Mouse (Mus musculus) midbrain, embryonic 14.5 days (tissue): ENCODE data around the gene Olfr576. TPM values are rescaled to one million over a fixed set of nuclear protein-coding genes. Genes with fewer than 3 reads are reported as not detected.

Experiments
- ATAC-seq: fragments of 200-750 bp; cut with Nextera tagmentation; 2 replicates; pipeline ENCODE4 v1.8.0; 2017; ENCODE audit warnings: moderate number of reproducible peaks, moderate library complexity; ENCODE audit not compliant: low FRiP score, low TSS enrichment
- DNase-seq: peaks from one replicate; pipeline ENCODE4 v3.0.0-alpha.2; 2015
- H3K27ac ChIP-seq: fragments of 300-500 bp; sonication (generic); replicated peaks from 2 replicates; pipeline ENCODE4 v1.5.1; 2014; ENCODE audit warnings: mild to moderate bottlenecking, low read depth, low read length, moderate library complexity
- H3K27me3 ChIP-seq: fragments of 300-500 bp; sonication (generic); 2 replicates; pipeline ENCODE4 v1.6.1; 2014; ENCODE audit warnings: low read length, control low read depth, mixed read lengths; ENCODE audit not compliant: control insufficient read depth, insufficient read depth
- H3K36me3 ChIP-seq: fragments of 300-500 bp; sonication (generic); 2 replicates; pipeline ENCODE4 v1.6.1; 2014; ENCODE audit warnings: low read length, control low read depth; ENCODE audit not compliant: control insufficient read depth, insufficient read depth
- H3K4me1 ChIP-seq: fragments of 300-500 bp; sonication (generic); 2 replicates; pipeline ENCODE4 v1.6.1; 2014; ENCODE audit warnings: mild to moderate bottlenecking, antibody characterized with exemption, low read length, control low read depth; ENCODE audit not compliant: control insufficient read depth, insufficient read depth
- H3K4me2 ChIP-seq: fragments of 300-500 bp; sonication (generic); 2 replicates; pipeline ENCODE4 v1.6.1; 2014; ENCODE audit warnings: mild to moderate bottlenecking, low read length, moderate library complexity
- H3K4me3 ChIP-seq: fragments of 300-500 bp; sonication (generic); replicated peaks from 2 replicates; pipeline ENCODE4 v1.5.1; 2014; ENCODE audit warnings: low read depth, low read length
- H3K9ac ChIP-seq: fragments of 300-500 bp; sonication (generic); replicated peaks from 2 replicates; pipeline ENCODE4 v1.6.1; 2014; ENCODE audit warnings: mild to moderate bottlenecking, low read length, moderate library complexity
- H3K9me3 ChIP-seq: fragments of 300-500 bp; sonication (generic); 2 replicates; pipeline ENCODE4 v1.6.1; 2016; ENCODE audit warnings: low read length, control low read depth, mixed read lengths; ENCODE audit not compliant: control insufficient read depth
- WGBS: fragments of 180-500 bp; shearing (Covaris S2); extraction: QIAGEN DNeasy Blood & Tissue Kit; methylation state at CpG from one replicate; pipeline ENCODE4 v1.1.7; 2014; 5-methylcytosine and 5-hydroxymethylcytosine counted together
- polyA plus RNA-seq: library from polyadenylated mRNA; unstranded; fragments of >200 nt; fragmentation: Nextera tagmentation; extraction: Ambion mirVana; gene quantifications from 2 replicates; pipeline ENCODE4 v1.2.1, GENCODE M21; 2014

The Olfr576 gene
- polyA plus RNA-seq = not detected in 2 replicates

GRCm38 (mm10) chr7:102962360-102962759 lies at the start of gene Olfr576:
Olfr576 (plus strand) TSS chr7:102962660.
- Histone ChIP-seq H3K27me3 (no peaks in the 10 kb centered on the region), H3K4me1 (no peaks in the 10 kb centered on the region), H3K4me2 (no peak within 1 kb of the TSS), H3K9ac (no peak within 1 kb of the TSS), H3K9me3 (no peaks in the 10 kb centered on the region), H3K36me3 (no peaks in the 10 kb centered on the region), H3K4me3 (no peak within 1 kb of the TSS), H3K27ac (no peak within 1 kb of the TSS)
- WGBS = 63% methylated on average over 2 of the region's 2 CpGs
- ATAC-seq = no peak
- DNase-seq = no peak

- no peak overlapping the region for H3K4me3 ChIP-seq
- WGBS = 46% methylated on average over 1 of the region's 1 CpGs
- H3K27ac ChIP-seq = no peak overlapping the region
- no peaks in the 10 kb centered on the region for H3K4me1 ChIP-seq
- H3K27me3 ChIP-seq = no peaks in the 10 kb centered on the region
- no peak for ATAC-seq
- no peaks in the 10 kb centered on the region for H3K9me3 ChIP-seq
- H3K36me3 ChIP-seq = no peaks in the 10 kb centered on the region
- H3K9ac ChIP-seq = no peak overlapping the region
- no peak overlapping the region for H3K4me2 ChIP-seq
- DNase-seq = no peak
Observed at GRCm38 (mm10) chr7:102915261-102915660, 47.2 kb upstream of the Olfr576 start.

GRCm38 (mm10) chr7:102916405-102916804 lies 46.1 kb upstream of the Olfr576 start:
- DNase-seq = no peak
- H3K36me3 ChIP-seq = no peaks in the 10 kb centered on the region
- 86% methylated on average over 5 of the region's 5 CpGs for WGBS

GRCm38 (mm10) chr7:102917032-102917875 lies 45.2 kb upstream of the Olfr576 start, which contains the start of gene Olfr571:
Olfr571 (minus strand) TSS chr7:102917536.
- H3K27ac ChIP-seq = no peak within 1 kb of the TSS
- ATAC-seq (no peak), DNase-seq (no peak)
- no peak within 1 kb of the TSS for H3K4me2 ChIP-seq
- H3K4me3 ChIP-seq = no peak within 1 kb of the TSS
- WGBS = 64% methylated on average over 4 of the region's 4 CpGs
- H3K9ac ChIP-seq = no peak within 1 kb of the TSS
- no peaks in the 10 kb centered on the region for H3K36me3 ChIP-seq
- H3K27me3 ChIP-seq = no peaks in the 10 kb centered on the region
- H3K9me3 ChIP-seq = no peaks in the 10 kb centered on the region
- no peaks in the 10 kb centered on the region for H3K4me1 ChIP-seq

More at GRCm38 (mm10) chr7:102916405-102916804, 46.1 kb upstream of the Olfr576 start:
- Histone ChIP-seq H3K27ac (no peak overlapping the region), H3K4me3 (no peak overlapping the region), H3K27me3 (no peaks in the 10 kb centered on the region), H3K9ac (no peak overlapping the region), H3K4me1 (no peaks in the 10 kb centered on the region), H3K4me2 (no peak overlapping the region), H3K9me3 (no peaks in the 10 kb centered on the region)
- ATAC-seq = no peak

- WGBS = 20% methylated on average over 1 of the region's 1 CpGs
- H3K9me3 ChIP-seq = no peaks in the 10 kb centered on the region
- H3K36me3 ChIP-seq = no peaks in the 10 kb centered on the region
- no peaks in the 10 kb centered on the region for H3K27me3 ChIP-seq
- H3K9ac ChIP-seq = no peak overlapping the region
- ATAC-seq (peak; percentile 66; the same call in 1 of the 2 replicates), DNase-seq (peak; percentile 87)
- no peak overlapping the region for H3K27ac ChIP-seq
- no peak overlapping the region for H3K4me2 ChIP-seq
- H3K4me3 ChIP-seq = no peak overlapping the region
- H3K4me1 ChIP-seq = no peaks in the 10 kb centered on the region
Observed at GRCm38 (mm10) chr7:102919632-102920031, 42.8 kb upstream of the Olfr576 start.

GRCm38 (mm10) chr7:102924109-102924508 lies 38.4 kb upstream of the Olfr576 start, which contains the start of gene Olfr572:
Olfr572 (plus strand) TSS chr7:102924409.
- DNase-seq (no peak), ATAC-seq (no peak)
- 69% methylated on average over 1 of the region's 1 CpGs for WGBS
- H3K9ac ChIP-seq = no peak within 1 kb of the TSS
- H3K9me3 ChIP-seq = no peaks in the 10 kb centered on the region
- H3K36me3 ChIP-seq = no peaks in the 10 kb centered on the region
- no peak within 1 kb of the TSS for H3K27ac ChIP-seq
- H3K4me3 ChIP-seq = no peak within 1 kb of the TSS
- no peak within 1 kb of the TSS for H3K4me2 ChIP-seq
- H3K27me3 ChIP-seq = no peaks in the 10 kb centered on the region
- no peaks in the 10 kb centered on the region for H3K4me1 ChIP-seq

GRCm38 (mm10) chr7:102927105-102927504 lies 35.4 kb upstream of the Olfr576 start:
- ATAC-seq = no peak
- Histone ChIP-seq H3K9ac (no peak overlapping the region), H3K27me3 (no peaks in the 10 kb centered on the region), H3K4me3 (no peak overlapping the region), H3K36me3 (no peaks in the 10 kb centered on the region), H3K4me1 (no peaks in the 10 kb centered on the region), H3K9me3 (no peaks in the 10 kb centered on the region), H3K4me2 (no peak overlapping the region), H3K27ac (no peak overlapping the region)
- 74% methylated on average over 3 of the region's 3 CpGs for WGBS
- no peak for DNase-seq

GRCm38 (mm10) chr7:102942475-102942874 lies 20.0 kb upstream of the Olfr576 start, which contains the start of gene Olfr573-ps1:
Olfr573-ps1 (minus strand) TSS chr7:102942575.
- Histone ChIP-seq H3K4me1 (no peaks in the 10 kb centered on the region), H3K36me3 (no peaks in the 10 kb centered on the region), H3K4me2 (no peak within 1 kb of the TSS), H3K27me3 (no peaks in the 10 kb centered on the region), H3K9ac (no peak within 1 kb of the TSS), H3K27ac (no peak within 1 kb of the TSS), H3K9me3 (no peaks in the 10 kb centered on the region), H3K4me3 (no peak within 1 kb of the TSS)
- no peak for ATAC-seq
- DNase-seq = no peak
- WGBS = 96% methylated on average over 2 of the region's 2 CpGs

- ATAC-seq (no peak), DNase-seq (no peak)
- WGBS = 94% methylated on average over 1 of the region's 1 CpGs
Observed at GRCm38 (mm10) chr7:102943417-102943816, 19.0 kb upstream of the Olfr576 start.

More at GRCm38 (mm10) chr7:102943417-102943816, 19.0 kb upstream of the Olfr576 start:
- H3K4me1 ChIP-seq = no peaks in the 10 kb centered on the region
- no peaks in the 10 kb centered on the region for H3K9me3 ChIP-seq
- H3K36me3 ChIP-seq = no peaks in the 10 kb centered on the region
- no peak overlapping the region for H3K9ac ChIP-seq
- H3K4me3 ChIP-seq = no peak overlapping the region
- H3K27ac ChIP-seq = no peak overlapping the region
- H3K27me3 ChIP-seq = no peaks in the 10 kb centered on the region
- H3K4me2 ChIP-seq = no peak overlapping the region
